Mouse (Mus musculus): Measurements from ENCODE around the gene Gmnc. TPM values are rescaled to one million over a fixed set of nuclear protein-coding genes. Genes with fewer than 3 reads are reported as not detected.

Gmnc gene
- polyA plus RNA-seq (2015; fragmentation: Nextera tagmentation; extraction: Ambion mirVana): 0.09 and 0.36 TPM in 2 replicates

GRCm38 (mm10) chr16:26991477-26992300 lies at the start of gene Gmnc:
TSS of gene Gmnc (minus strand) at chr16:26991652.
- no peak within 1 kb of the TSS for H3K9ac ChIP-seq (replicated peaks)
- H3K9me3 ChIP-seq: no peaks in the 10 kb centered on the region
- no peaks in the 10 kb centered on the region for H3K36me3 ChIP-seq
- H3K27ac ChIP-seq (replicated peaks): no peak within 1 kb of the TSS
- no peak within 1 kb of the TSS for H3K4me3 ChIP-seq
- 0 out of 2 replicates have a peak, but pooled peaks cover 4% of the 10 kb centered on the region for H3K4me1 ChIP-seq
- peaks cover under 1% of the 10 kb centered on the region; the same call in 1 of the 2 replicates for H3K27me3 ChIP-seq
- WGBS: 33% methylated on average over 13 of the region's 13 CpGs
- no peak within 1 kb of the TSS for H3K4me2 ChIP-seq (replicated peaks)
- no peak for ATAC-seq (replicated peaks)

- H3K9me3 ChIP-seq: no peaks in the 10 kb centered on the region
- no peaks in the 10 kb centered on the region for H3K36me3 ChIP-seq
- no peak overlapping the region for H3K4me2 ChIP-seq (replicated peaks)
- no peak overlapping the region for H3K27ac ChIP-seq (replicated peaks)
- no peaks in the 10 kb centered on the region for H3K27me3 ChIP-seq
- ATAC-seq (replicated peaks): no peak
- H3K9ac ChIP-seq (replicated peaks): no peak overlapping the region
- no peak overlapping the region for H3K4me3 ChIP-seq
- 97% methylated on average over 2 of the region's 2 CpGs for WGBS
- H3K4me1 ChIP-seq: no peaks in the 10 kb centered on the region
Measured at GRCm38 (mm10) chr16:27027281-27027680, 35.8 kb upstream of the Gmnc start.

- H3K4me2 ChIP-seq (replicated peaks): no peak overlapping the region
- no peaks in the 10 kb centered on the region for H3K9me3 ChIP-seq
- no peaks in the 10 kb centered on the region for H3K36me3 ChIP-seq
- no peaks in the 10 kb centered on the region for H3K27me3 ChIP-seq
- 91% methylated on average over 4 of the region's 4 CpGs for WGBS
- H3K4me3 ChIP-seq: no peak overlapping the region
- no peak overlapping the region for H3K9ac ChIP-seq (replicated peaks)
- no peak overlapping the region for H3K27ac ChIP-seq (replicated peaks)
- no peak for ATAC-seq (replicated peaks)
- H3K4me1 ChIP-seq: no peaks in the 10 kb centered on the region
Measured at GRCm38 (mm10) chr16:27026226-27026625, 34.8 kb upstream of the Gmnc start.

- Histone ChIP-seq H3K27ac (replicated peaks) (no peak overlapping the region), H3K9me3 (no peaks in the 10 kb centered on the region), H3K27me3 (no peaks in the 10 kb centered on the region), H3K9ac (replicated peaks) (no peak overlapping the region), H3K4me1 (no peaks in the 10 kb centered on the region), H3K4me3 (no peak overlapping the region), H3K4me2 (replicated peaks) (no peak overlapping the region), H3K36me3 (no peaks in the 10 kb centered on the region)
- no peak for ATAC-seq (replicated peaks)
- 86% methylated on average over 2 of the region's 2 CpGs for WGBS
Measured at GRCm38 (mm10) chr16:27022746-27023145, 31.3 kb upstream of the Gmnc start.

GRCm38 (mm10) chr16:27017309-27017708 lies 25.9 kb upstream of the Gmnc start:
- Histone ChIP-seq H3K4me1 (no peaks in the 10 kb centered on the region), H3K36me3 (no peaks in the 10 kb centered on the region), H3K9me3 (no peaks in the 10 kb centered on the region), H3K4me2 (replicated peaks) (no peak overlapping the region), H3K4me3 (no peak overlapping the region), H3K27ac (replicated peaks) (no peak overlapping the region), H3K9ac (replicated peaks) (no peak overlapping the region), H3K27me3 (no peaks in the 10 kb centered on the region)
- ATAC-seq (replicated peaks): 0 out of 2 replicates have a peak, but pooled peaks have one; percentile 51
- WGBS: 25% methylated on average over 4 of the region's 4 CpGs

GRCm38 (mm10) chr16:27002714-27003113 lies 11.3 kb upstream of the Gmnc start:
- WGBS: 92% methylated on average over 1 of the region's 1 CpGs

GRCm38 (mm10) chr16:26999563-26999962 lies 8.1 kb upstream of the Gmnc start:
- Histone ChIP-seq H3K9ac (replicated peaks) (no peak overlapping the region), H3K4me1 (0 out of 2 replicates have a peak, but pooled peaks cover 4% of the 10 kb centered on the region), H3K27ac (replicated peaks) (no peak overlapping the region), H3K9me3 (no peaks in the 10 kb centered on the region), H3K4me3 (no peak overlapping the region), H3K36me3 (no peaks in the 10 kb centered on the region), H3K4me2 (replicated peaks) (no peak overlapping the region), H3K27me3 (peaks cover 9% of the 10 kb centered on the region; the same call in 1 of the 2 replicates)
- WGBS: 2% methylated on average over 2 of the region's 2 CpGs
- ATAC-seq (replicated peaks): peak; percentile 64

More at GRCm38 (mm10) chr16:27002714-27003113, 11.3 kb upstream of the Gmnc start:
- no peaks in the 10 kb centered on the region for H3K9me3 ChIP-seq
- no peak overlapping the region for H3K4me2 ChIP-seq (replicated peaks)
- 0 out of 2 replicates have a peak, but pooled peaks cover 4% of the 10 kb centered on the region for H3K4me1 ChIP-seq
- no peaks in the 10 kb centered on the region for H3K36me3 ChIP-seq
- H3K4me3 ChIP-seq: no peak overlapping the region
- no peak overlapping the region for H3K9ac ChIP-seq (replicated peaks)
- peaks cover 5% of the 10 kb centered on the region; the same call in 1 of the 2 replicates for H3K27me3 ChIP-seq
- no peak for ATAC-seq (replicated peaks)
- no peak overlapping the region for H3K27ac ChIP-seq (replicated peaks)

GRCm38 (mm10) chr16:26989415-26990315 lies 1.8 kb downstream of the Gmnc start:
- H3K27me3 ChIP-seq: no peaks in the 10 kb centered on the region
- WGBS: 56% methylated on average over 19 of the region's 19 CpGs
- peak; percentile 88 for ATAC-seq (replicated peaks)

GRCm38 (mm10) chr16:26988188-26988587 lies 3.3 kb downstream of the Gmnc start:
- H3K9ac ChIP-seq (replicated peaks): no peak overlapping the region
- ATAC-seq (replicated peaks): no peak
- 94% methylated on average over 1 of the region's 1 CpGs for WGBS
- no peak overlapping the region for H3K4me3 ChIP-seq
- H3K4me1 ChIP-seq: 0 out of 2 replicates have a peak, but pooled peaks cover 4% of the 10 kb centered on the region
- no peaks in the 10 kb centered on the region for H3K36me3 ChIP-seq
- H3K27me3 ChIP-seq: no peaks in the 10 kb centered on the region
- no peak overlapping the region for H3K4me2 ChIP-seq (replicated peaks)
- no peaks in the 10 kb centered on the region for H3K9me3 ChIP-seq
- H3K27ac ChIP-seq (replicated peaks): no peak overlapping the region

More at GRCm38 (mm10) chr16:26989415-26990315, 1.8 kb downstream of the Gmnc start:
- no peaks in the 10 kb centered on the region for H3K9me3 ChIP-seq
- no peaks in the 10 kb centered on the region for H3K36me3 ChIP-seq
- H3K4me3 ChIP-seq: no peak overlapping the region
- H3K4me2 ChIP-seq (replicated peaks): peak overlapping the region; percentile 15; the same call in 1 of the 2 replicates
- H3K9ac ChIP-seq (replicated peaks): no peak overlapping the region
- 0 out of 2 replicates have a peak, but pooled peaks cover 4% of the 10 kb centered on the region for H3K4me1 ChIP-seq
- no peak overlapping the region for H3K27ac ChIP-seq (replicated peaks)

- 81% methylated on average over 1 of the region's 1 CpGs for WGBS
- Histone ChIP-seq H3K4me1 (0 out of 2 replicates have a peak, but pooled peaks cover 4% of the 10 kb centered on the region), H3K9me3 (no peaks in the 10 kb centered on the region), H3K4me2 (replicated peaks) (no peak overlapping the region), H3K4me3 (no peak overlapping the region), H3K27ac (replicated peaks) (no peak overlapping the region), H3K36me3 (no peaks in the 10 kb centered on the region), H3K9ac (replicated peaks) (no peak overlapping the region), H3K27me3 (no peaks in the 10 kb centered on the region)
- ATAC-seq (replicated peaks): no peak
Measured at GRCm38 (mm10) chr16:26985796-26986195, 5.7 kb downstream of the Gmnc start.

GRCm38 (mm10) chr16:26982112-26982511 lies 9.3 kb downstream of the Gmnc start:
- Histone ChIP-seq H3K27me3 (no peaks in the 10 kb centered on the region), H3K9ac (replicated peaks) (no peak overlapping the region), H3K4me3 (no peak overlapping the region), H3K9me3 (no peaks in the 10 kb centered on the region), H3K36me3 (no peaks in the 10 kb centered on the region), H3K4me2 (replicated peaks) (no peak overlapping the region), H3K4me1 (no peaks in the 10 kb centered on the region), H3K27ac (replicated peaks) (no peak overlapping the region)
- WGBS: 39% methylated on average over 3 of the region's 3 CpGs
- no peak for ATAC-seq (replicated peaks)

All from forebrain, embryonic 15.5 days (tissue).